Mouse (Mus musculus): ENCODE measurements around the gene Otogl.

The Otogl gene

DNA sequence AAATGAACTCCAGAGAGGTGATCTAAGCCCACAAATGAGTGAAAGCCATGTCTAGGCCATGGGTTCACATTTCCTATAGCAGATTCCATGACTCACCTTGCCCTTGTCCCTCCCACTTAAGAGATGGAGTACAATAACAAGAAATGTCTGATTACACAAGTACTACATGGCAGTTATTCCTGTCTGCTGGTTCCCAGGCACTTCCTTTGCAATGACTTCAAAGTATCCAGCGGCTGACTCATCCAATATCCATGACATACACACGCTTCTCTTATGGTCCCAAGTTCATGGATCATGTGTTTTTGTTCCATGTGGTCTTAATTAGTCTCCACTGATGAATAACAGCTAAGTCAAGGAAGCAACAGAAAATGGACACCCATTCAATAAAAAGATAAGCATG, 1.1 kb upstream of the Otogl start:
- no peak for DNase-seq (ENCODE audit: inconsistent age in 2 of 2, low spot score in 1 of 2)

DNA sequence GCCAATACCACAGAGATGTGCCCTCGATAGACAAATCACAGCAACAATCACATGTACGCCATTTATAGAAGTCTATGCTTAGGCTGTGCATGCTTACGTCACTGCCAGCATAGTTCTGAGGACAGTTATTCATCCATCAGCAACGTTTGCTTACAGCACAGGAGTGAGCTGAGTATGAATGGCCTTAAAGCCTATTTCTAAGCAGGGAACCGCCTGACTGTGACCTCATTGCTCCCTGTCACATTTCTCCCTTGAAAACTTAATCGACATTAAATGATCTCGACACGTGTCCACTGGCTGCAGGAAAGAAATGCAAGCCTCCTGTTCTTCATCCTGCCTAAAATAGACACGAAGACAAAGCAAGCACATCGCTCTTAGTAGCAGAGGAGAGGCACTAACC, 5.5 kb downstream of the Otogl start:
- DNase-seq (ENCODE audit: inconsistent age in 2 of 2, low spot score in 1 of 2): no peak

DNA sequence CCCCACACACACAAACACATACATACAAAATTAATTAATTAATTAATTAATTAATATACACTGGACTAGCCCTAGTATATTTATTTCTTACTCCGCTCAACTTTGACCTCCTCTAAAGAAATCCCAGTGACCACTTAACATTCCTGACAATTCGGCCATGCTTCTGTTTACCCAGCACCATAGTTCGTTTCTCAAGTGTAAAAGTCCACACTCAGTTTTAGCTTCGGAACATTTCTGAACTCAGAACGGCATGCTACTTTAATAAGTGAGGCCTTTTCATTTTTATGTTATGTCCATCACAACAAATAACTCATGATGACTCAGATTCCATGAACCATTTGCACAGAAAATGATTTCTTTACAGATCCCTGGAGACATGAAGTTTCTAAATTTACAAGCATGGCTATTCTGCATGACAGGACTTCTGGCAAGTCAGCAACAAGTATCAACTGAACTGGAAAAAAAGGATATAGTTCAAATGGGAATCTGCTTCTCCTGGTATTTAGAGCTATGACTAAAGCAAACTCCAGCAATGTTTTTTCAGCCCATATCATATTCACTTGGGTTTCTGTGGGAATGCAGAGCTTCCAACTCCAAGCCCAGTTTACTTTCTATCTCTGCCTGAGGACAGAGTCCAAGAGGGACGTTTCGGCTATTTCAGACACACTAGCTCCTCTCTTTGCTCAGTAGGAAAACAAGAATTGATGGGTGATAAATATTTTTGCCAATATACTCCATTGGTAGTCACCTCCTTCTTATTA, 6.5 kb downstream of the Otogl start:
- DNase-seq (ENCODE audit: inconsistent age in 2 of 2, low spot score in 1 of 2): peak in 1 of 2 experiments; percentile 40

DNA sequence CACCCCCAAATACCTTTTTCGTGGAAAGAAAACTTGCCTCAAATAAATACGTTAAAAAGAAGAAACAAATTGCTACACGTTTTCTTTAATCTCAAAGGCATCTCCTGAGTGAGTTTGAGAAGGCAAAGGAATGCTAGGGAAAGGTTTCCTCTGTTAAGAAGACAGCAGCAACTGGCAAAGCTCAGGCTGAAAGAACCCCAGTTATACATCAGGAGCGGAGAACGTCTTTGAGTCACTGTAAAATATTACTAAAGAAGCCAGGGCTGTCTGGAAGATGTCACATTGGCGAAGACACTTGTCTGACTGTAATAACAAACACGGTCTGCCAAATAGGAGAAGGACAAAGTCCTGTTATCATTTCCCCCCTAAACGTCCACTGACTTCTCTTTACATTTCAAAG, 10.0 kb downstream of the Otogl start:
- no peak for DNase-seq (ENCODE audit: inconsistent age in 2 of 2, low spot score in 1 of 2)

DNA sequence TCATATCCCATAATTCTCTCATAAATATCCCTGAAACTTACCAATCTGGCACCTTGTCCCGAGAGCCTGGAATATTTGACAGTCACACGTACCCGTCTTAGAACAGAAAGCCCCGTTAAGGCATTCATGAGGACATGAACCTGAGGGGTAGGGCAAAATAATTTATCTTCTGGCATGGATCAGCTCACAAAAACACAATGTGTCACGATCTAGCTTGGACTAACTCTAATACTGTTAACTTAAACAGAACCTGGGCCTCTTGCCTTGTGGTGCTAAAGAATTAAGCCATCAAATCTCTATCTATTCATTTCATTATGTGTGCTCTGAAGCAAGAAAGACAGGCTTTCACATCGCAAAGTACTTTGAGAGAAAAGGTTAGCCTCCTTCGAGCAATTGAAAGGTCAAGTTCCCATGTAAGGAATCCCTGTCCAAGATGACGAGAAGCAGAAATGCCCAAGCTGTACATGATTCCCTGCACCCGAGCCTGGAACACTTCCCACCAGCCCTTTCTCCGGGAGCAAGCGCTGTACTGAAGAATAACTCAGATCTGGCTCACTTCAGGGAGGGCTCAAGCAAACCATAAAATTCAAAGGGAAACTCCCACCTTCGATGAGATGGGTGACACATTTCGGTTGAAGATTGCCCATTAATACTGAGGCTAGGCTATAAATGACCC, 10.6 kb downstream of the Otogl start:
- no peak for DNase-seq (ENCODE audit: inconsistent age in 2 of 2, low spot score in 1 of 2)

DNA sequence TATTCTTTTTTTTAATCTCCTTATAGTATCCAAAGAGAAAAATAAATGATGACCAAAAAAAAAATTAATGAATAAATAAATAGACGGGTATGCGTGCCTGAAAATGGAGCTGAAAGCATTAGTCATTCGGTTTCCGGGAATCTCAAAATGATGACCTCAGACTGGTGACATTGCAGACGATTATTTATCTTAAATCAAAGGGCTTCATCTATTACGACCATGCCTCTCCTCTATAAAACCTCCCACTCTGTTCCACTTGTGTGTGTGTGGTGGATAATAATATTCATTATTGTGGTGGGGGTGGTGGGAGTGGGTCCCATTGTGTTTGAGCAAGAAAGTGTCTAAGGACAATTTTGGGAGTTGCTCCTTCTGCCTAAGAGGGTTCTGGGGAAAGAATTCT, 12.0 kb downstream of the Otogl start:
- peak in 1 of 2 experiments; percentile 72 for DNase-seq (ENCODE audit: inconsistent age in 2 of 2, low spot score in 1 of 2)

DNA sequence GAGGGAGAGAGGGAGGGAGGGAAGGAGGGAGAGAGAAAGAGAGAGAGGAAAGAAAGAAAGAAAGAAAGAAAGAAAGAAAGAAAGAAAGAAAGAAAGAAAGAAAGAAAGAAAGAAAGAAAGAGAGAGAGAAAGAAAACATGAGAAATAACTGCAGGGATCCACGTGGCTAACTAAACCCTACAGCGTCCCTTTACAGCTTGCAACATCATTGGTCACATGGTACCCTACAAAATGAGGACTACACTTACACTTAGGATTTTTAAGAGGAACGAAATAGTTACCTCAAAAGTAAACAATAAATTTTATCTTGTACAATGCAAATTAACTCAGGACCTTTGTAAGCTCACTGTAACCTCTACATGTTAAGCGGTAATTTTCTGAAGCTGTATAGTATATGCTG, 15.8 kb downstream of the Otogl start:
- DNase-seq (ENCODE audit: inconsistent age in 2 of 2, low spot score in 1 of 2): no peak

DNA sequence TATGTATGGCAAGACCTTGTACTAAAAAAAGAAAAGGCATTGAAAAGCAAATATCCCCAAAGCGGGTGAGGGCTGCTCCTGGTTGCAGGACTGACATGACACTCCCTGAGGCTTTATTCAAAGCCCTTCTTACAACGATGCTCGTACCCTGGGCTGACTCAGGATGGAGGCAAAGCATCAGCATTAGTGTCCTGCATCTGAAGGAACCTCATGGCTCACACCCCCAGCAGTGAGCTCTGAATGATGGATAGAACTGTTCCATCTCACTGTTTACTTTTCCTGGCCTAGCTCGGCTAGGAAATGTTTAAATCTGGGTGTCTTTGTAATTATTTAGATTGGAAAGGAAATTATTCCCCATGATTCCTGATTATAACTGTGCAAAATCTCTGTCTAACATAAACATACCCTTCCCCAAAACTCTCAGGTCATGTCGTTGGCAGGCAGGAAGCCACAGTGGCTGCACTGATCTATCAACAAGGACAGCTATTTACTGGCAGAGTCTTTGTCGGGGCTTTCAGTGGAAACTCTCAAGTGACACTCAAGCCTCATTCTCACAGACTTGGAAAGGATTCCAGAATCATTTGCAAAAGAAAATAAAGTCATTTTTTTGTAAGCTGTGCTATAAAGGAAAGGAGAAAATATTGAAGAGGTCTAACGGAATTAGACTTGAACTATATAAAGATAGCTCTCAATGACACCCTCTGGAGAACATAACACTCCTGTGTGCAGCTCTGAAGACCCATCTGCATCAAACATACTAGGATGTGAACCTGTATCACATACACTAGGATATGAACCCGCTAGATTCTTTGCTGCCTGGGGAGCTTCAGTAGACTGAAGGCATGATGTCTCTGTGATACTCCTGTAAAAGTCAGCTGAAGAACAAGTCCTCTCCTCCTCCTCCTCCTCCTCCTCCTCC, 17.0 kb downstream of the Otogl start:
- no peak for DNase-seq (ENCODE audit: inconsistent age in 2 of 2, low spot score in 1 of 2)

DNA sequence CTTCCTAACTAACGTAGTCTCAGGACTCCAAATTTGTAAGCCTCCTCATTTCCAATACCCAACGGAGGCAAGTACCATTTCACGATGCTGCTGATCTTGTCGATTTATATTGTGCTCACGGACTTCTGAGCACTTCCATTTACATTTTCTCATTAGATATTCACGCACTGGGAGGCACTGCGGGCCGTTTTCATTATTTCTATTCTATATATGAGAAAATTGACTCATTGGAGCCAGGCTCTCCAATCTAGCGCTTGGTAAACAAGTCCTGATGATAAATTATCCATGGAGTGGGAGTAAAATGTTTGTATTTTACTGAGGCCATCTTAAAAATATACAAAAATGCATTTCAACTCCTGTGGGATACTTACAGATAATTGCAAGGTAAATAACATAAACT, 21.5 kb downstream of the Otogl start:
- DNase-seq (ENCODE audit: inconsistent age in 2 of 2, low spot score in 1 of 2): no peak

DNA sequence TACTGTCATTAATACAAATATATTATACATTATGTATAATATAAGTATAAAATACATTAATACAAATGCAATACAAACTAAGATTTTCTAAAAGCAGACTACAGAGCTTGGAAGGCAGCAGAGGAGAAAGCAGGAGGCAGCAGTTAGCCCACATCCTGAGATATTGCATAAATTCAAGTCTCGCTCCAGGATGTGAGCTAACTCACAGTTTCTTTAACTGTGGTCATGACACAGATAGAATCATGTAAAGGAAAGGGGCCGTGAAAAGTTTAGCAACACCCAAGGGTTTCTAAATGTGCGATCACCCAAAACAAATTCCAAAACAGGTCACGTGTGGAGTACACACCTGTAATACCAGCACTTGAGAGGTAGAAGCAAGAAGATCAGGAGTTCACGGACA, 39.4 kb downstream of the Otogl start:
- no peak for DNase-seq (ENCODE audit: inconsistent age in 2 of 2, low spot score in 1 of 2)

DNA sequence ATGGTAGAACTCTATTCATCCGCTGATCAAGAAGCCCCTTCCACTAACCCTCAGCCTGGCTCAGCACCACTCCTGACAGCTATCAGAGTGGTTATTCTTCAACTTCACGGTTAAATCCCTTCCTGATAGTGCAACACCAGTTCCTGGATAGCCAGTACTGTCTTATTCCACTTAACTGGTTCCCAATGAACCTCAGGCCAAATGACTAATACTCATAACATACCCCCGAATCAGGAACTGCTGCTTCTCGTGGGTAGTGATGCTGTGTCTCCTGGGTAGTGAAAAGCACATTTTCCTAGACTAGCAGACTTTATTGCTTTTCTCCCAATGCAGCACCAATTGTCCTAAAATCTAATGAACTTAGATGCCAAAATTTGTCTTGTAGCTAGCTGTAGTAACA, 39.8 kb downstream of the Otogl start:
- DNase-seq (ENCODE audit: inconsistent age in 2 of 2, low spot score in 1 of 2): no peak

DNA sequence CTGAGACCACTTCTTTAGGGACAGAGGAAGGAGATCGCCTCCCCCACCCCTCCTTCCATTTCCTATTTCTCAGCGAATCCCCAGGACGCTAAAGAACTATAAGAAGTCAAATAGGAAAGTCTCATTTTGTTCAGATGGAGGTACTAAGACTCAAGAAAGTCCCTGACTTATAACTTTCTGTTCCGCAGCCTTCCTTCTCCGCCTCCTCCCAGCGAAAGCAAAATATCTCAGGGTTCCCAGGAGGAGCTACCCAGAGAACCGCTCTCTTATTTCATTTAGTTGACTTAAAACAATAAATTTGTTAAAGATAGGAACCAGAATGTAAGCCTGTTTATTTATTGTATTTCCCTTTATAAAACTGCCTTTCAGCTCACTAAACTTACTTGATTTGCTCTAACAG, 41.4 kb downstream of the Otogl start:
- DNase-seq (ENCODE audit: inconsistent age in 2 of 2, low spot score in 1 of 2): no peak

DNA sequence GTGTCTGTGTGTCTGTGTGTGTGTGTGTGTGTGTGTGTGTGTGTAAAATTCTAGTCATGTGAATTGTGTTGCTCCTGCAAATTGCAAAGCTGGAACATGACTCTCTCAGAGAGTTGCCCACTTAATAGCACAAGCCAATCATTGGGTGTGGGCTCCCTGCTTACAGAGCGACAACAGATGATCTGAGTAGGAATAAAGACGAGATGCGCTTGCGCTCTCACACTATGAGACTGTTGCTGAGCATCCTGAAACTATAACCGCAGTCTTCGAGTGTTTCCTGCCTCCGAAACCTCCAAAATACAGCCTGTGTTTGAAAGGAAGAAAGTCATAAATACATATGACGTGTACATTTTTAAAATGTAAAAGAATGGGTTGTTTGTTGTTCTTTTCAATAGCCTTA, 43.0 kb downstream of the Otogl start:
- no peak for DNase-seq (ENCODE audit: inconsistent age in 2 of 2, low spot score in 1 of 2)

DNA sequence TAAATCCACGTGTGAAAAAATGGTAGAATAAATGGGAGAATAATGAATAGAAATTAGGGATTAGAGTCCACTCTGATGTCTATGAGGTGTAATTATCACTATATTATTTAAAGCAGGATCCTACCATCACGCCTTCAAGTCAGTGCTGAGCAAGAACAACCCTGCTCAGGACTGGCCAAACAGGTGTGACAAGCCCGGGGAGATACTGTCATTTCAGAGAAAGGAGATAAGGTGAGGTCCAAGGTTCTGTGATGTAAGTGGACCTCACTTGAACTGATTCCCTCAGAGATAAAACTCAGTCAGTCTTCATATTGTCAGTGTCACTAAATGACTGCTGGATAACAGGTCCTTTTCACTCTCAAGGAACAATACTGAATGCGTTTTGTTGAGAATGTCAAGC, 44.5 kb downstream of the Otogl start:
- DNase-seq (ENCODE audit: inconsistent age in 2 of 2, low spot score in 1 of 2): no peak

DNA sequence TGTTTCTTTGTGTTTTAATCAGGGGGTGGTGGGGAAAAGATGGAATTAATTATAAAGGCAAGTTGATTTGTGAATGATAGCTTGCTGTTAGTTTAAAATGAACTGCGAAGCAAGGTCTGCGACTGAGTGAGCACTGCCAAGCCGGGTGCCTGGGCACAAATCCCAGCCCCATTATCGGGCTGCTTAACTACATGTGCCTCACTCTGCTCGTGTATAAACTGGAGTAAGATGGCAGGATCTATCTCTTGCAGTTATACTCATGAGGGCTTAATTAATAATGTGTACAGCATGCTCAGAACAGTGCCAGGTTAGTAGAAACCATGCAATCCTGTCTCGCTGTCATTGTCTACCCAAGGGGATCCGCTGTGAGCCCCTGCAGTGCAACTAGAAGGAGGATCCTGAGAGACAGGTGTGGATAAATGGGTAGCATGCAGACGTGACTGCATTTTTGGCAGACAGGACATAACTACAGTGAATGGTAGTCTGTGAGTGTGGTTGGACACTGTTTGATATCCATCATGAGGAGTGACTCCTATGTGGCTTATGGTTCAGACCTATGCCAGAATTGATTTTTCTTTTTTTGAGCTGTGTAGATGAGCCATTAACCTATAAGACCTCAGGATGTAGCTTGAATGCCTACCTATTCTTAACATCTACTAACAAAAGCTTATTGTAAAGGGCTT, 51.6 kb downstream of the Otogl start:
- no peak for DNase-seq (ENCODE audit: inconsistent age in 2 of 2, low spot score in 1 of 2)

DNA sequence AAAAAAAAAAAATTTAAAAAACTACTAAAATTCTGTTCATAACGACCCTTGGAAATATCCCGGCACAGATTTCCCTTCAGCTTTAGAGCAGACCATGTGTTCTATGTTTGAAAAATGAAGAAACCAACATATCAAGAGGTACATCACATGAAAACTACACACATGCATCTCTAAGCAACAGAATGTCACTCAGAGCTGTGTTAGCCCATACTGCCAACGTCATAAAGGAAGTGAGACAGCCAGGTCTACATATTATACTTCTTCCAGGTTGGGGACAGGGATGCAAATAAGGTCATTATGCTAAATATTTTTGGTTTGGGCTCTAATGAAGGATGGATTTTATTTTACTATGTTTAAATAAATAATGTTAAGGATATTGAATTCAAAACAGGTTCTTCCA, 52.7 kb downstream of the Otogl start:
- no peak for DNase-seq (ENCODE audit: inconsistent age in 2 of 2, low spot score in 1 of 2)

DNA sequence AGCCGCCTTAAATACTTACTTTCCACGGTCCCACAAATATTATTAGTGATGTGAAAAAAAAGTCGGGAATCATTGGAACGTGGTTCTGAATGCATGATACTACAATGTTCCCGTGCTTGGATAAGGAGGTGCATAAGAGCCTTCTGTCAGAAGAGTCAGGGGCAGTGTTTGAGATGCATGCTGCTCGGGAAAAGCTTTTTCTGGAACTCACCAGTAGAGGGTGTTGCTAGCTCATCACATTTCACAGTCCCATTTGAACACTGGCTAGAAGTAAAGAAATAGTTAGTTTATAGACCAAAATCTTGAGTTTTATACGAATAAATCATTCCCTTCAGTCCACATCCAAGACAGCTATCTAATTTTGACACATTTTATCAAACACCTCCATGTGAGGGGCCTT, 53.2 kb downstream of the Otogl start:
- DNase-seq (ENCODE audit: inconsistent age in 2 of 2, low spot score in 1 of 2): peak; percentile 19 to 80

DNA sequence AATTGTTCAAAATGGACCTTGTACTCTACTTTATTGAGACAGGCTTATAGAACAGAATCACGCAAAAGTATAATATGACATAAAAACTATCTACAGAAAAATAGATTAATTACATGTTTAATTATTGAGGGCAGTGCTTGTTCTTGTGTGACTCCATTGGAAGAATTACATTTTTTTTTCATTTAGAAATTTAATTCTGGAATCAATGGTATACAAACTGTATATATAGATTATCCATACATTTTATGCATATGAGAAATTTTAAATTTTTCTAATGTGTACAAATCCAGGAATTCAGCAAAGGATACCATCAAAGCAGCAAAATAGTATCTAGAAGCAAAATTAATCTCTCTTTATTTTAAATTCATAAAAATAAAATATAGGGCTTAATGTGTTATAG, 67.0 kb downstream of the Otogl start:
- DNase-seq (ENCODE audit: inconsistent age in 2 of 2, low spot score in 1 of 2): no peak

DNA sequence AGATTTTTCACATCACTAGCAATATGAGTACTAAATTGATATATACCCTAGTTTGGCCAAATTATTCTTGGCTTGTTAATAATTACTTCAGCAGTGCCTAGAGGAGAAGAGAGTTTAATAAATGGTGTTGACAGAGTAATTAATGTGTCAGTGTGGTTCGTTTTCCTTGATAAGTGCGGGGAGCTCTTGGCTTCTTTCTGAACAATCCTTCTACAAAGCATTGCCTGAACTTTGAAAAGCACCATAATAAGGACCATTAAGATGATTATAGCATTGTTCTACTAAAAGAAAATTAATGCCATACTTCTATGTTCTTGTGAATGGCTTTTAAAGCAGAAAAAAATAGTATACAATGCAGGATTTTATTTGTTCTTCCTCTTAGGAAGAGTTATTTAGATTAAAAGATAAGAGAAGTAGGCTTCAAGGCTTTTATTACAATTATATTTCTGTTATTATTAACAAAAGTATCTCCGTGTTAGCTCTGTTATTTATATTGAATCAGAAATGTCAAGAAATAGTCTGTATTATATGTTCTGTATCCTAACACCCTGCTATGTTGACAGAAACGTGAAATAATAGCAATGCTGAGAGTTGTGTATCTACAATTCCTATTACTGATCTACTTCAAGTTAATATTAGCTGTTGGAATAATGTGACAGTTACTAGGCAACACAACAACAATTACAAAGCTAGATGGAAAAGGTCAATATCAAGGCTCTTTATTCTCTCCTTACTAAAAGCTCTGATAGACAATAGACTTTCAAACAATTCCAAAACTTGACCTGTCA, 77.3 kb downstream of the Otogl start:
- no peak for DNase-seq (ENCODE audit: inconsistent age in 2 of 2, low spot score in 1 of 2)

DNA sequence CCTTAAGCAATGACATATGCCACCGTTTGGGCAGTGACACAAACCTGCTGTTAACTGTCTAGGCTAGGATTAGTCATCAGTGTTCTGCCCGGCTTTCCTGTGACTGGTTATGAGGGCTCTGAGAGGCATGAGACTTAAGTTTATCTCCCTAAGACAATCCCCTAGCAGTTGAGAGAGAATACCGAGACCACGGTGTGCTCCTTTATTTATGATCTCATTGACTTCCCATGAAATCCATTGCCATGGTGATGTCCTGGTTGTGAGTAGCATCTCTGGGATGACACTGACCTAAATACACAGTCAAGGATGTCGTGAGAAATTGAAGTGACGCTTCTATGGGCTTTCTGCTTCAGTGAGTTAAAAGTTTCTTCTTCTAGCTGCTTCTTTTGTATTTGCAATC, 82.8 kb downstream of the Otogl start:
- peak in 1 of 2 experiments; percentile 64 for DNase-seq (ENCODE audit: inconsistent age in 2 of 2, low spot score in 1 of 2)

All from adrenal gland, adult (tissue).